Mouse (Mus musculus) cortical plate, adult 2 months (tissue): ENCODE measurements at regions not wholly inside any gene's neighbourhood (a gene's known extent, or its start where the extent isn't known, plus 50 kb on each side); places are given as distances from the start of the nearest gene placed in this dataset.

Experiments used
- CTCF ChIP-seq: fragments of 200-500 bp; IDR thresholded peaks from 2 replicates; pipeline ENCODE4 v1.5.1; 2011; ENCODE audit warnings: mild to moderate bottlenecking, control low read depth, low read length; ENCODE audit not compliant: insufficient read depth; ENCODE audit errors: extremely low read depth
- POLR2A ChIP-seq: fragments of 200-500 bp; IDR thresholded peaks from 2 replicates; pipeline ENCODE4 v1.6.1; 2011; ENCODE audit warnings: mild to moderate bottlenecking, low read length, control low read depth; ENCODE audit not compliant: insufficient read depth; ENCODE audit errors: extremely low read depth

- no peak for TF ChIP-seq CTCF
- no peak for TF ChIP-seq POLR2A
Measured at GRCm38 (mm10) chr1:42026423-42026822, 669.1 kb upstream of the Pou3f3 start.
